Mouse (Mus musculus): ENCODE results near the gene Sp8. TPM values are rescaled to one million over a fixed set of nuclear protein-coding genes. Genes with fewer than 3 reads are reported as not detected.

The Sp8 gene
- polyA plus RNA-seq, 1 experiment from 2014 or later = 3.2 TPM

DNA sequence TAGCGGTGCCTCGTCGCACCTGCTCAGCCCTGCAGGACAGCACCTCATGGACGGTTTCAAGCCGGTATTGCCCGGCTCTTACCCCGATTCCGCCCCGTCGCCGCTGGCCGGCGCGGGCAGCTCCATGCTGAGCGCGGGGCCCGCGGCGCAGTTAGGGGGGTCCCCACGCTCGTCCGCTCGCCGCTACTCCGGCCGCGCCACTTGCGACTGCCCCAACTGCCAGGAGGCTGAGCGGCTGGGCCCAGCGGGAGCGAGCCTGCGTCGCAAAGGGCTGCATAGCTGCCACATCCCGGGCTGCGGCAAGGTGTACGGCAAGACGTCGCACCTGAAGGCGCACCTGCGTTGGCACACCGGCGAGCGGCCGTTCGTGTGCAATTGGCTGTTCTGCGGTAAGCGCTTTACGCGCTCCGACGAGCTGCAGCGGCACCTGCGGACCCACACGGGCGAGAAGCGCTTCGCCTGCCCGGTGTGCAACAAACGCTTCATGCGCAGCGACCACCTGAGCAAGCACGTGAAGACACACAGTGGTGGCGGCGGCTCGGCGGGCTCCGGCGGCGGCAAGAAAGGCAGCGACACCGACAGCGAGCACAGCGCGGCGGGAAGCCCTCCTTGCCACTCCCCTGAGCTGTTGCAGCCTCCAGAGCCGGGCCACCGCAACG, 3.2 kb downstream of the Sp8 start:
- peaks cover 26% of the 10 kb centered on the region for H3K4me1 ChIP-seq
- ATAC-seq (ENCODE audit: insufficient number of reproducible peaks, insufficient read depth, low FRiP score, low TSS enrichment, low read depth) = 0 out of 2 replicates have a peak, but pooled peaks have one; percentile 12
- H3K4me2 ChIP-seq = peak overlapping the region; percentile 67
- H3K36me3 ChIP-seq = no peaks in the 10 kb centered on the region
- H3K9ac ChIP-seq = peak overlapping the region; percentile 65
- no peaks in the 10 kb centered on the region for H3K9me3 ChIP-seq
- peak overlapping the region; percentile 45 for H3K4me3 ChIP-seq
- H3K27me3 ChIP-seq = peaks cover 92% of the 10 kb centered on the region
- under 1% methylated on average over 78 of the region's 78 CpGs for WGBS
- no peak overlapping the region; the same call in 1 of the 2 replicates for H3K27ac ChIP-seq

DNA sequence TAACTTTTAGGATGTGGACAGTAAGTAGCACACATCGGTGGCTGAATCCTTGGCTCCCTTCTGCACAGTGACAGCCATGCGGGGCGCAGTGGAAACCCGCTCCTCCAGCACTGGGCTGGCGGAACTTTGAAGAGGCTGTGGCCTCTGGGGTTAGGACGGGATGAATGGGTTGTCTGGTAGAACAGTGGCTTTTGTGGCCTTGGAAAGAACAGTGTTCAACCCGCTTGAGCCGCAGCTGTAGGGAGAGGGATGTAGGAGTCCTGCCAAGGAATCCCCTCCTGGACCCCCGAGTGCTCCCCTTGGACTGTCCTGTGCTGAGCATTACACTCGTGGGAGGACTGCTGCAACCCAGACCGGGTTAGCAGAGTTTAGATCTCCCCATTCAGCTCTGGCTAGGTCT, 3.9 kb downstream of the Sp8 start:
- no peaks in the 10 kb centered on the region for H3K36me3 ChIP-seq
- peaks cover 32% of the 10 kb centered on the region for H3K4me1 ChIP-seq
- no peak overlapping the region for H3K27ac ChIP-seq
- H3K9ac ChIP-seq = peak overlapping the region; percentile 65
- H3K9me3 ChIP-seq = no peaks in the 10 kb centered on the region
- H3K4me3 ChIP-seq = peak overlapping the region; percentile 45
- no peak for ATAC-seq (ENCODE audit: insufficient number of reproducible peaks, insufficient read depth, low FRiP score, low TSS enrichment, low read depth)
- H3K27me3 ChIP-seq = peaks cover 92% of the 10 kb centered on the region
- under 1% methylated on average over 11 of the region's 11 CpGs for WGBS
- H3K4me2 ChIP-seq = peak overlapping the region; percentile 67; the same call in 1 of the 2 replicates

DNA sequence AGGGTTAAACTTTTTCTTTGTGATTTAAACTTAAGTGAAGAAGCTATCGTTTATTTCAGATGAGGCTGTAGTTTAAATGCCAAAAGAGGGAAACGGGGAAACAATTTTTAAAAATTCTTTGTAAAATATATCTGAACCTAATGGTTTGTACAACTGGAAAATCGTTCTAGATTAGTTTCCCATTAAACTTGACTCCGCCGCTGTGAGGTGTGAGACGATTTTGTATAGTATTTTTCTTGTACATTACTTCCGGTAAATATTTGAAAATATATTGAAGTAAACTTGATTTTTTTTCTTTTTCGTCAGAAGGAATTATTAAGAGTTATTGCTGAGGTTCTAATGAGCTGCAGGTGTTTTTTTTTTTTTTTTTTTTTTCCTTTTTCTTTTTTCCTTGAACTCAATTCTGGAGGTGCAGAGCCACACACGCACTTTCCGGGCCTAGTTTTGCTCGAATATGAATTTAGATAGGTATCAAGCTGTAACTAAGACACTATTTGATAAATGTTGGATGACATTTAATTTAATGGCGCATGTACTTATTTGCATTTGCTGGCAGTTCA, 4.8 kb downstream of the Sp8 start:
- no peak for ATAC-seq (ENCODE audit: insufficient number of reproducible peaks, insufficient read depth, low FRiP score, low TSS enrichment, low read depth)
- no peak overlapping the region for H3K27ac ChIP-seq
- no peak overlapping the region for H3K4me2 ChIP-seq
- H3K4me3 ChIP-seq = no peak overlapping the region
- no peaks in the 10 kb centered on the region for H3K9me3 ChIP-seq
- H3K36me3 ChIP-seq = no peaks in the 10 kb centered on the region
- H3K4me1 ChIP-seq = peaks cover 32% of the 10 kb centered on the region
- WGBS = 23% methylated on average over 12 of the region's 12 CpGs
- H3K27me3 ChIP-seq = peaks cover 91% of the 10 kb centered on the region
- no peak overlapping the region for H3K9ac ChIP-seq

DNA sequence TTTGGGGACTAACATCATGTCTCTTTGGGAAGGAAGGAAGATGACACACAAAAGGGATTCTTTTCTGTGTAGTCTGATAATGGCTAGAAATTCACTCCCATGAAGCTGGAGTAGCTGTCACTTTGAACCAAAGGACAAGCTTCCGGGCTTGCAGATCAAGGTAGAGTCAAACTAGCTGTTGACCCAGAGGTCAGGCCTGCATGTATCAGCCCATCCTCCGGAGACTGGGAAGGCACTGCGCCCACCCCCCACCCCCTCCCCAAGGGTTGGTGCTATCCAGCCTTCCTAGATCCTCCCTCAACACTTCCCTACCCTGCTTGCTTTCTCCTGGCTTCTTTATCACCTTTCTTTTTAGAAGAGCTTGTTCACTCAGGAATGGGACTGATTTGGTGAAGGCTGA, 7.2 kb downstream of the Sp8 start:
- peaks cover 18% of the 10 kb centered on the region for H3K4me1 ChIP-seq
- no peaks in the 10 kb centered on the region for H3K9me3 ChIP-seq
- 0 out of 2 replicates have a peak overlapping the region, but pooled peaks have one; percentile 0 for H3K4me3 ChIP-seq
- ATAC-seq (ENCODE audit: insufficient number of reproducible peaks, insufficient read depth, low FRiP score, low TSS enrichment, low read depth) = no peak
- 1% methylated on average over 3 of the region's 3 CpGs for WGBS
- H3K36me3 ChIP-seq = no peaks in the 10 kb centered on the region
- no peak overlapping the region for H3K9ac ChIP-seq
- peaks cover 84% of the 10 kb centered on the region for H3K27me3 ChIP-seq
- H3K4me2 ChIP-seq = peak overlapping the region; percentile 18
- H3K27ac ChIP-seq = no peak overlapping the region

DNA sequence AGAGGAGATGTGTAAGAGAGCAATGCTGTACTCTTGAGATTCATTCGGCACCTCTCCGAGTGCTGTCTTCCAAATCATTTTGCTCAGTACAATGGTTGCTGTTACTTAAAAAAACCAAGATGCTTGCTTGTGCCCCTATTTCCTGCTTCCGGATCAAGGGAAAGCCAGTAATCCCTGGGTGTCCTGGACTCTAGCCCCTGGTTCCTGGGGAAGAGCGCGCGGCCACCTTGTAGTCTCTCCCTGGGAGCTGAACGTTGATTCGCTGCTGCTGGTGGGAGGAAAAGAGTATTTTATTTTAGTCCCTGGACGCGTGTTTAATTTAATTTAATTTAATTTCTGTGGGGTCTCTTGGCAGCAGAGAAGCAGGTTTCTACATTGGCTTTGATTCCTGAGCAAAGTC, 8.3 kb downstream of the Sp8 start:
- Histone ChIP-seq H3K4me2 (peak overlapping the region; percentile 73), H3K27me3 (peaks cover 77% of the 10 kb centered on the region), H3K9me3 (no peaks in the 10 kb centered on the region), H3K4me1 (peaks cover 9% of the 10 kb centered on the region), H3K4me3 (peak overlapping the region; percentile 47), H3K36me3 (no peaks in the 10 kb centered on the region), H3K27ac (no peak overlapping the region), H3K9ac (peak overlapping the region; percentile 66)
- WGBS = 2% methylated on average over 10 of the region's 10 CpGs
- ATAC-seq (ENCODE audit: insufficient number of reproducible peaks, insufficient read depth, low FRiP score, low TSS enrichment, low read depth) = no peak

DNA sequence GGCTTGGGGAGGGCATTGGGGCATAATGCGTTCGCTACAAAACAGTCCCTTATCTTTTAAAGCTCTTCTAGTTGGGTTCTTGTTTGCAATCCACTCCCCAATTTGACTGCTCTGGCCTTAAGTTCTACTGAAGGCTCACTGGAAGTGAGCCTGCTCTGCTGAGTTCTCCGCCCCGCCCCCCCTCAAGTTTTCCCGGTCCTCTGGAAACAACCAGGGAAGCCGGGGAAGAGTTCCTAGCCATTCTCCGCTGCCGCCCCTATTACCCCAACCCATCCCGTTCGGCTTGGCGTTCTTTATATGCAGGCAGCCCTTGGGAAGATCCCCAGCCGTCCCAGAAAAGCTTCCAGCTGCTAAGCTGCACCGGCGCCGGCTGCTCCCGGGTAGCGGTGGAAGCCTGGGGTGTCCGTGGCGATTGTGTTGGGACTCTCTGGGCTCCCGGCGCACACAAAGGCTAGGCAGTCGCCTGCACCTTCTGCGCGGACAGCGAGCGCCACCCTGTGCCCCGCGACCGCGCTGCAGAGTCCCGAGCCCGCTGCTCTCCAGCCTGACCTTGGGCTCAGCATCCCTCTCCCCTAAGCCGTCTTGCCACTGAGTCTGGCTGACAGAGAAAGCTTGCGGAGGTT, 8.8 kb downstream of the Sp8 start:
- H3K4me2 ChIP-seq = peak overlapping the region; percentile 73
- H3K27ac ChIP-seq = no peak overlapping the region
- peak overlapping the region; percentile 47 for H3K4me3 ChIP-seq
- H3K36me3 ChIP-seq = no peaks in the 10 kb centered on the region
- peak; percentile 90 for ATAC-seq (ENCODE audit: insufficient number of reproducible peaks, insufficient read depth, low FRiP score, low TSS enrichment, low read depth)
- H3K9ac ChIP-seq = peak overlapping the region; percentile 66
- WGBS = under 1% methylated on average over 34 of the region's 34 CpGs
- H3K4me1 ChIP-seq = peaks cover 9% of the 10 kb centered on the region
- no peaks in the 10 kb centered on the region for H3K9me3 ChIP-seq
- peaks cover 77% of the 10 kb centered on the region for H3K27me3 ChIP-seq

DNA sequence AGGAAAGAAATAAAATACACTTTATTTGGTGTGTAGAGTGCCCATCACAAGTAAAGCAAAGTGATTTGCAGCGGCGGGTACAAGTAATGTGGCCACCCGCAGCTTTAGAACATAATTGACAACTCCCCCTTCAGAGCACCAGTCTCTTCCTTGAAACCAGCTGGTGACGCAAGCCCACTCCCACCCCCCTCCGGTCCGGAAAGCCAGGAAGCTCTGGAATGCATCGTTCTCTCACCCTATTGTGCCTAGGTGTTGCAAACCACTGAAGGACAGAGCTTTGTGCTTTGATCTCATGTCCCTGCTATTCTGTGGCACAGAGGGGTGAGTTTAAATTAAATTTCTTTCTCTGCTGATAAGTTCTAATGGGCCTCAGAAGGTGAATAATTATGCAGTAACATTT, 10.0 kb downstream of the Sp8 start:
- Histone ChIP-seq H3K36me3 (no peaks in the 10 kb centered on the region), H3K4me1 (peaks cover 9% of the 10 kb centered on the region), H3K4me2 (no peak overlapping the region), H3K27me3 (peaks cover 69% of the 10 kb centered on the region), H3K4me3 (no peak overlapping the region), H3K9me3 (no peaks in the 10 kb centered on the region), H3K9ac (no peak overlapping the region), H3K27ac (no peak overlapping the region)
- no peak for ATAC-seq (ENCODE audit: insufficient number of reproducible peaks, insufficient read depth, low FRiP score, low TSS enrichment, low read depth)
- 4% methylated on average over 7 of the region's 7 CpGs for WGBS

DNA sequence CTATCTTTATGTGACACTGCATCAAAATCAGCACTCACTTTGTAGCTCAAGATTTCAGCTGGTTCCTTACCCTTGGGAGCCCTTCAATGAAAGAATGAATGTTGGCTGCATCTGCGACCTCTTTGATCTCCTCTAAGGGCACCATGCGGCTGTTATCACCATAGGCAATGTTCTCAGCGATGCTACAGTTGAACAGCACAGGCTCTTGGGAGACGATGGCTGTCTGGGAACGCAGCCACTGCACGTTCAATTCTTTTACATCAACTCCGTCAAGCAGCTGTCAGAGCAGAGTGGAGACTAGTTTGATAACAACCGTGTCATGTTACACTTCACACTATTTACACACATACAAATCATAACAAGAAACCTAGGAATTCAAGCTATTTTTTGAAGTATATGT, 26.5 kb downstream of the Sp8 start:
- H3K9me3 ChIP-seq = no peaks in the 10 kb centered on the region
- no peak overlapping the region for H3K4me3 ChIP-seq
- ATAC-seq (ENCODE audit: insufficient number of reproducible peaks, insufficient read depth, low FRiP score, low TSS enrichment, low read depth) = no peak
- no peaks in the 10 kb centered on the region for H3K27me3 ChIP-seq
- 73% methylated on average over 8 of the region's 8 CpGs for WGBS
- no peak overlapping the region for H3K27ac ChIP-seq
- H3K9ac ChIP-seq = no peak overlapping the region
- no peak overlapping the region for H3K4me2 ChIP-seq
- no peaks in the 10 kb centered on the region for H3K4me1 ChIP-seq
- H3K36me3 ChIP-seq = no peaks in the 10 kb centered on the region

DNA sequence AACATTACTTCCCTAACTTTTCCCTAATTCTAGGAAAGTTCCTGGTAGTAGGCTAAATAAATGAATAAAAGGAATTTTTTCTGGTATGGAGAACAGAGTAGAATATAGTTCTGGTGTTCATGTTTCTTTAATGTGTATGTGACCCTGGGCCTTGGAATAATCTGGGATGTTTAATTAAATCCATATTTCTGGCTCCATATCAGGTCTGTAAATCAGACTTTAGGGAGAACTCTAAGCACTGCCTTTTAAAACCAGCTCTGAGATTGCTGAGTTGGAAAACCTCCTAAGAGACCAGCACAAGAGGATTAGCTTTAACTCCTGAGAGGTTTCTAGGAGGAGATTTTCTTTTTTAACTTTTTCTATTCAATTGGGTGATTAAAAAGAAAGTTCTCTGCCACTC, 36.7 kb downstream of the Sp8 start:
- Histone ChIP-seq H3K27ac (peak overlapping the region; percentile 48; the same call in 1 of the 2 replicates), H3K4me3 (no peak overlapping the region), H3K36me3 (no peaks in the 10 kb centered on the region), H3K4me2 (no peak overlapping the region), H3K27me3 (no peaks in the 10 kb centered on the region), H3K4me1 (no peaks in the 10 kb centered on the region), H3K9me3 (no peaks in the 10 kb centered on the region), H3K9ac (no peak overlapping the region)
- ATAC-seq (ENCODE audit: insufficient number of reproducible peaks, insufficient read depth, low FRiP score, low TSS enrichment, low read depth) = no peak

DNA sequence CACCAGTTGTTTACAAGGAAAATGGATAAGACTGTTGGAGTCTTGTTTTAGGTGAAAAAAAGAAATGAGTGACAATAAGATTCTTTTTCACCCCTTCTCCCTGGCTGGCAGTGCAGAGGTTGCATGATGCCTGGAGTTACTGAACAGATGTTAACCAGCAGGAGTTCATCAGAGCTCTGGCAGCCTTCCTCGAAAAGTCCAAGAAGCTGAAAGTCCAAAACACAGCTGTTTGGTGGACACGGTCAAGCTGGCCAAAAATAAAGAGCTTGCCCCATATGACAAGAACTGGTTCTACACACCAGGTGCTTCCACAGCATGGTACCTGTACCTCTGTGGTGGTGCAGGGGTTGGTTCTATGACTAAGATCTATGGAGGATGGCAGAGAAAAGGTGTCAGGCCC, 41.8 kb downstream of the Sp8 start:
- ATAC-seq (ENCODE audit: insufficient number of reproducible peaks, insufficient read depth, low FRiP score, low TSS enrichment, low read depth) = no peak
- 72% methylated on average over 2 of the region's 2 CpGs for WGBS
- H3K36me3 ChIP-seq = no peaks in the 10 kb centered on the region

More for the DNA sequence above, 41.8 kb downstream of the Sp8 start:
- Histone ChIP-seq H3K27me3 (no peaks in the 10 kb centered on the region), H3K4me2 (no peak overlapping the region), H3K27ac (no peak overlapping the region), H3K4me1 (no peaks in the 10 kb centered on the region), H3K9me3 (no peaks in the 10 kb centered on the region), H3K9ac (no peak overlapping the region), H3K4me3 (no peak overlapping the region)

Data from embryonic facial prominence, embryonic 13.5 days (tissue).